Mouse (Mus musculus) hindbrain, embryonic 14.5 days (tissue): Measurements from ENCODE around the gene Pola2. TPM values are rescaled to one million over a fixed set of nuclear protein-coding genes. Genes with fewer than 3 reads are reported as not detected.

ENCODE experiments used
- ATAC-seq: fragments of 200-750 bp; cut with Nextera tagmentation; 2 replicates; pipeline ENCODE4 v1.8.0; 2017; ENCODE audit warnings: moderate number of reproducible peaks, mild to moderate bottlenecking, moderate TSS enrichment, moderate library complexity; ENCODE audit not compliant: low FRiP score
- DNase-seq: peaks from one replicate; pipeline ENCODE4 v3.0.0-alpha.2; 2015; ENCODE audit warnings: low spot score
- H3K27ac ChIP-seq: fragments of 300-500 bp; sonication (generic); 2 replicates; pipeline ENCODE4 v1.5.1; 2014; ENCODE audit warnings: mild to moderate bottlenecking, moderate library complexity
- H3K27me3 ChIP-seq: fragments of 300-500 bp; sonication (generic); 2 replicates; pipeline ENCODE4 v1.6.1; 2014; ENCODE audit warnings: mild to moderate bottlenecking, low read length, mixed read lengths; ENCODE audit not compliant: control insufficient read depth, insufficient read depth
- H3K36me3 ChIP-seq: fragments of 300-500 bp; sonication (generic); replicated peaks from 2 replicates; pipeline ENCODE4 v1.6.1; 2014; ENCODE audit not compliant: control insufficient read depth, insufficient read depth
- H3K4me1 ChIP-seq: fragments of 300-500 bp; sonication (generic); replicated peaks from 2 replicates; pipeline ENCODE4 v1.6.1; 2014; ENCODE audit warnings: antibody characterized with exemption, low read length, mixed read lengths; ENCODE audit not compliant: control insufficient read depth, insufficient read depth
- H3K4me2 ChIP-seq: fragments of 300-500 bp; sonication (generic); replicated peaks from 2 replicates; pipeline ENCODE4 v1.6.1; 2014; ENCODE audit warnings: mild to moderate bottlenecking, moderate library complexity
- H3K4me3 ChIP-seq: fragments of 300-500 bp; sonication (generic); replicated peaks from 2 replicates; pipeline ENCODE4 v1.5.1; 2014; ENCODE audit warnings: mild to moderate bottlenecking, low read length
- H3K9ac ChIP-seq: fragments of 300-500 bp; sonication (generic); 2 replicates; pipeline ENCODE4 v1.6.1; 2014
- H3K9me3 ChIP-seq: fragments of 300-500 bp; sonication (generic); 2 replicates; pipeline ENCODE4 v1.6.1; 2016; ENCODE audit warnings: low read length; ENCODE audit not compliant: control insufficient read depth
- WGBS: fragments of 180-500 bp; shearing (Covaris S2); extraction: QIAGEN DNeasy Blood & Tissue Kit; methylation state at CpG from one replicate; pipeline ENCODE4 v1.1.7; 2014; 5-methylcytosine and 5-hydroxymethylcytosine counted together
- polyA plus RNA-seq: library from polyadenylated mRNA; unstranded; fragments of >200 nt; fragmentation: Nextera tagmentation; extraction: Ambion mirVana; gene quantifications from 2 replicates; pipeline ENCODE4 v1.2.1, GENCODE M21; 2014

Gene Pola2
- polyA plus RNA-seq, 1 experiment from 2014 or later = 22.2 TPM

GRCm38 (mm10) chr19:5935691-5936090, 28.3 kb downstream of the Pola2 start:
- Histone ChIP-seq H3K36me3 (no peaks in the 10 kb centered on the region), H3K4me1 (peaks cover 9% of the 10 kb centered on the region; the same call in 1 of the 2 replicates), H3K9ac (no peak overlapping the region), H3K27ac (no peak overlapping the region), H3K27me3 (no peaks in the 10 kb centered on the region), H3K4me3 (no peak overlapping the region), H3K4me2 (no peak overlapping the region), H3K9me3 (no peaks in the 10 kb centered on the region)
- ATAC-seq (no peak), DNase-seq (no peak)
- 87% methylated on average over 5 of the region's 5 CpGs for WGBS

DNA sequence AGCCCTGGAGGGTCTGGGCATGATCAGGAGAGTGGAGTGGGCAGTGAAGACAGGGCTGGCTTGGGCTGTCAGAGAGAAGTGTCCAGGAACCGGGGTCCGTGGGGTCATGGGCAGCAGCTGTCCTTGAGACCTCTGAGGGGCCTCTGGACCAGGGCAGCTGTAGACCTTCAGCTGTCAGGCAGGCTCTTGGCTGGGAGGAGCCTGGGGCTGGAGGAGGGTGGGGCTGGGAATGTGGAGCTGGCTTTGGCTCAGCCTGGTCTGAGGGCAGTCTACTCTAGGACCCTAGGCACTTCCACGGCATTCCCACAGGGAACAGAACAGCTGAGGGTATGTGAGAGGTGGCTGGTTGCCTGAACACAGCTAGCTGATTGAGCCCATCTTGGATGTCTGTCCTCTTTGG, 28.7 kb downstream of the Pola2 start:
- no peaks in the 10 kb centered on the region for H3K9me3 ChIP-seq
- H3K4me2 ChIP-seq = no peak overlapping the region
- H3K27ac ChIP-seq = no peak overlapping the region
- DNase-seq = no peak
- no peaks in the 10 kb centered on the region for H3K36me3 ChIP-seq
- no peak overlapping the region for H3K9ac ChIP-seq
- WGBS = 75% methylated on average over 3 of the region's 3 CpGs
- H3K4me3 ChIP-seq = no peak overlapping the region
- no peak for ATAC-seq
- H3K4me1 ChIP-seq = peaks cover 9% of the 10 kb centered on the region; the same call in 1 of the 2 replicates
- no peaks in the 10 kb centered on the region for H3K27me3 ChIP-seq

- no peak overlapping the region for H3K27ac ChIP-seq
- H3K4me1 ChIP-seq = 0 out of 2 replicates have a peak, but pooled peaks cover 4% of the 10 kb centered on the region
- H3K9ac ChIP-seq = no peak overlapping the region
- H3K27me3 ChIP-seq = no peaks in the 10 kb centered on the region
- H3K36me3 ChIP-seq = no peaks in the 10 kb centered on the region
- no peak overlapping the region for H3K4me3 ChIP-seq
- DNase-seq = no peak
- WGBS = 73% methylated on average over 14 of the region's 14 CpGs
- no peaks in the 10 kb centered on the region for H3K9me3 ChIP-seq
- ATAC-seq = no peak
- H3K4me2 ChIP-seq = no peak overlapping the region
Observed at GRCm38 (mm10) chr19:5929634-5930596, 34.1 kb downstream of the Pola2 start.

DNA sequence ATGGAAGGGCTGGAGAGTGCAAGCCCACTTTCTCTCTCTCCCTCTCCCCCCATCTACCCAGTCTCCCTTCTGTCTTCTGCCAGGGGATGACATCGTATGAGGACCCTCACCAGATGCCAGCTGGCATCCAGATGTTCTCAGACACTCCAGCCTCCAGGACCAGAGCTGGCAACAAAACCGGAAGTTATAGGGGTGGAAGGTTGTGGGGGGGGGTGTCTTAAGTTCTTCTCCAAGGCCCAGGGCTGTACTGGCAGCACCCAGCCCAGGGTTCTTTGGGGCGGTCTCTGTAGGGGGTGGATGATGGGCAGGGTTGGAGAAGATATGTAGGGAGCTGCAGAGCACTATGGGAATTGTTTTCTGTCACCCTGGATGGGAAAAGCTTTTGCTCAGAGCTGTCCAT, 35.5 kb downstream of the Pola2 start:
- no peaks in the 10 kb centered on the region for H3K9me3 ChIP-seq
- H3K9ac ChIP-seq = no peak overlapping the region
- no peak overlapping the region for H3K4me3 ChIP-seq
- WGBS = 81% methylated on average over 3 of the region's 3 CpGs
- no peak for ATAC-seq
- peaks cover 4% of the 10 kb centered on the region; the same call in 1 of the 2 replicates for H3K4me1 ChIP-seq
- DNase-seq = no peak
- H3K36me3 ChIP-seq = no peaks in the 10 kb centered on the region
- H3K4me2 ChIP-seq = no peak overlapping the region
- H3K27ac ChIP-seq = no peak overlapping the region
- no peaks in the 10 kb centered on the region for H3K27me3 ChIP-seq

- no peaks in the 10 kb centered on the region for H3K9me3 ChIP-seq
- no peak overlapping the region for H3K4me2 ChIP-seq
- ATAC-seq (no peak), DNase-seq (no peak)
- no peaks in the 10 kb centered on the region for H3K27me3 ChIP-seq
- no peak overlapping the region for H3K9ac ChIP-seq
- H3K36me3 ChIP-seq = no peaks in the 10 kb centered on the region
- no peak overlapping the region for H3K4me3 ChIP-seq
- peaks cover 6% of the 10 kb centered on the region; the same call in 1 of the 2 replicates for H3K4me1 ChIP-seq
- H3K27ac ChIP-seq = no peak overlapping the region
- WGBS = 89% methylated on average over 6 of the region's 6 CpGs
Observed at GRCm38 (mm10) chr19:5928104-5928503, 35.9 kb downstream of the Pola2 start.

- Histone ChIP-seq H3K36me3 (no peaks in the 10 kb centered on the region), H3K9ac (no peak overlapping the region), H3K4me1 (peaks cover 6% of the 10 kb centered on the region; the same call in 1 of the 2 replicates), H3K27ac (no peak overlapping the region), H3K27me3 (no peaks in the 10 kb centered on the region), H3K9me3 (no peaks in the 10 kb centered on the region), H3K4me3 (no peak overlapping the region), H3K4me2 (no peak overlapping the region)
- DNase-seq (no peak), ATAC-seq (no peak)
- WGBS = 78% methylated on average over 8 of the region's 8 CpGs
Observed at GRCm38 (mm10) chr19:5927532-5927931, 36.5 kb downstream of the Pola2 start.

DNA sequence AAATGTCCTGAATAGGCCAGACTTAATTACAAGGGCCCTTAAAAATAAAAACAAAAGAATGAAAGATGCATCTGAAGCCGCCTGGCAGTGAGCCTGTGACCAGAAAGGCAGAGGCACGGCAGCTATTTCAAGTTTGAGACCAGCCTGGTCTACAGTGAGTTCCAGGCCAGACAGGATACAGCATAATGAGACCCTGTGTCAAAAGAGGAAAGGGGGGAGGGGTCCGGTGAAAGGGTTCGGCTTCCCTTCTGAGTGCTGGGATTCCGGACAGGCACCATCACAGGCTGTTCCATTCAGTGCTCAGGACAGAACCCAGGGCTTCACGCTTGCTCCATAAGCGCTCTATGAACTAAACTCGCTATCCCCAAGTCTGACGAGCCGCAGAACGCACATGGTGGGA, 37.0 kb downstream of the Pola2 start:
- Histone ChIP-seq H3K4me2 (no peak overlapping the region), H3K4me1 (peaks cover 10% of the 10 kb centered on the region; the same call in 1 of the 2 replicates), H3K27me3 (no peaks in the 10 kb centered on the region), H3K9ac (no peak overlapping the region), H3K36me3 (no peaks in the 10 kb centered on the region), H3K9me3 (no peaks in the 10 kb centered on the region), H3K4me3 (no peak overlapping the region), H3K27ac (no peak overlapping the region)
- WGBS = 77% methylated on average over 11 of the region's 11 CpGs
- ATAC-seq (no peak), DNase-seq (peak; percentile 20)

GRCm38 (mm10) chr19:5925311-5925855, 38.6 kb downstream of the Pola2 start:
- WGBS = 36% methylated on average over 11 of the region's 11 CpGs
- DNase-seq (no peak), ATAC-seq (no peak)
- no peak overlapping the region for H3K27ac ChIP-seq
- no peaks in the 10 kb centered on the region for H3K9me3 ChIP-seq
- peak overlapping the region; percentile 70 for H3K9ac ChIP-seq
- no peaks in the 10 kb centered on the region for H3K27me3 ChIP-seq
- H3K4me1 ChIP-seq = peaks cover 16% of the 10 kb centered on the region; the same call in 1 of the 2 replicates
- no peaks in the 10 kb centered on the region for H3K36me3 ChIP-seq
- peak overlapping the region; percentile 61 for H3K4me3 ChIP-seq
- peak overlapping the region; percentile 69 for H3K4me2 ChIP-seq

DNA sequence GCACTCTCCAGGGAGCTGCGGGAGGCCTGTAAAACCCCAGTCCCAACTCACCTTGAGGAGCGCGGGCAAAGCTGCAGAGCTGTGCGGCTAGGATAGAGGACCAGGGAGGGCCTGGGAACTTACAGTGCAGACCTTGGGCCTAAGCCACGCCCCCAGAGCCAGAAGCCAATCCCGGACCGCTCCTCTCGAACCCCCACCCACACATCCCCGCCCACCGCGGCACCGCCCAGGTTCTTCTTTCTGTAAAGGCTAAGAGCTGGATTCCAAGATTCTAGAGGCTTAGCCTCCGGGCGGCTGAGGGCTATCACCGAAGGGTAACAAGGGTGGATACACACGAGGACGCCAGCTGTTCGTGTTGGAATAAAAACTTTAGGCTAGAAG, 39.3 kb downstream of the Pola2 start, which contains the start of gene Cdc42ep2:
Gene Cdc42ep2, minus strand, starts transcription at position 104 of the 381 bp plus-strand sequence.
- H3K4me3 ChIP-seq = peak within 1 kb of the TSS; percentile 61
- no peaks in the 10 kb centered on the region for H3K27me3 ChIP-seq
- peak within 1 kb of the TSS; percentile 74 for H3K27ac ChIP-seq
- WGBS = under 1% methylated on average over 18 of the region's 18 CpGs
- H3K36me3 ChIP-seq = no peaks in the 10 kb centered on the region
- H3K4me1 ChIP-seq = peaks cover 16% of the 10 kb centered on the region; the same call in 1 of the 2 replicates
- peak within 1 kb of the TSS; percentile 69 for H3K4me2 ChIP-seq
- DNase-seq (peak; percentile 92), ATAC-seq (peak; percentile 93)
- no peaks in the 10 kb centered on the region for H3K9me3 ChIP-seq
- H3K9ac ChIP-seq = peak within 1 kb of the TSS; percentile 70
